Mouse (Mus musculus): Measurements from ENCODE around the gene Shank1. TPM values are rescaled to one million over a fixed set of nuclear protein-coding genes. Genes with fewer than 3 reads are reported as not detected.

Gene Shank1
- total RNA-seq, 2 experiments from 2014 or later = 0.31 to 0.59 TPM

- DNase-seq = no peak
- TF ChIP-seq CTCF (IDR thresholded peaks at IDR 0.05) = no peak
- intact Hi-C loops (cut with DNase I) = loop anchor here (5.0 kb wide), 1 partner anchor 161 kb away; no protein-coding TSS in a partner anchor
- H3K27ac ChIP-seq = no peak overlapping the region
- no peak overlapping the region for H3K4me3 ChIP-seq
Observed at GRCm38 (mm10) chr7:44401673-44402072, 91.6 kb downstream of the Shank1 start.

GRCm38 (mm10) chr7:44405346-44406014, 95.4 kb downstream of the Shank1 start:
- intact Hi-C loops (cut with DNase I) = no loop called here
- Histone ChIP-seq H3K27ac (peak overlapping the region; percentile 31), H3K4me3 (peak overlapping the region; percentile 65)
- peak; percentile 84 for DNase-seq
- no peak for TF ChIP-seq CTCF (IDR thresholded peaks at IDR 0.05)

GRCm38 (mm10) chr7:44406015-44406355, 95.9 kb downstream of the Shank1 start:
- intact Hi-C loops (cut with DNase I) = no loop called here
- Histone ChIP-seq H3K4me3 (peak overlapping the region; percentile 65), H3K27ac (no peak overlapping the region)
- TF ChIP-seq CTCF (IDR thresholded peaks at IDR 0.05) = no peak
- no peak for DNase-seq

Other genes with a start within 250 kb of the Shank1 start
- gene Klk1b21, start 207.9 kb upstream of the Shank1 start, total RNA-seq (2021) = not detected
- gene Klk1b22, start 197.6 kb upstream of the Shank1 start, total RNA-seq (2021) = not detected
- not detected for gene Klk1b16, start 173.5 kb upstream of the Shank1 start, total RNA-seq (2021)
- gene Klk1b24, start 122.0 kb upstream of the Shank1 start, total RNA-seq (2021) = not detected
- not detected for gene Klk1b3, start 112.1 kb upstream of the Shank1 start, total RNA-seq (2021)
- not detected for gene Klk1b4, start 102.8 kb upstream of the Shank1 start, total RNA-seq (2021)
- gene Klk1b5, start 94.3 kb upstream of the Shank1 start, total RNA-seq (2021) = not detected
- not detected for gene Klk1, start 84.9 kb upstream of the Shank1 start, total RNA-seq (2021)
- gene Gm36864, start 74.1 kb upstream of the Shank1 start, total RNA-seq (2021) = not detected
- gene 1700028J19Rik, start 63.6 kb upstream of the Shank1 start, total RNA-seq (2021) = not detected
- gene 2410002F23Rik, start 63.5 kb upstream of the Shank1 start, total RNA-seq (2021) = 1 to 10 TPM; 6.1 to 8.2 TPM
- not detected for gene Acp4, start 52.9 kb upstream of the Shank1 start, total RNA-seq (2021)
- not detected for gene Gm15517, start 48.8 kb upstream of the Shank1 start, total RNA-seq (2021)
- 1 to 10 TPM in 1 of 2 experiments, under 1 TPM in 1; 0.59 to 2.2 TPM for gene Clec11a, start 3.4 kb upstream of the Shank1 start, total RNA-seq (2021)
- gene Syt3, start 73.8 kb downstream of the Shank1 start, total RNA-seq (2021) = 1 to 10 TPM; 2.3 to 3.6 TPM
- gene 1700008O03Rik, start 75.6 kb downstream of the Shank1 start, total RNA-seq (2021) = not detected
- not detected for gene Lrrc4b, start 118.8 kb downstream of the Shank1 start, total RNA-seq (2021)
- gene Aspdh, start 155.1 kb downstream of the Shank1 start, total RNA-seq (2021) = not detected
- 10 to 100 TPM; 51.0 to 57.0 TPM for gene Josd2, start 157.7 kb downstream of the Shank1 start, total RNA-seq (2021)
- gene Emc10, start 186.3 kb downstream of the Shank1 start, total RNA-seq (2021) = 10 to 100 TPM; 43.6 to 52.2 TPM
- gene Fam71e1, start 186.3 kb downstream of the Shank1 start, total RNA-seq (2021) = 1 to 10 TPM; 2.4 to 5.5 TPM
- gene Mybpc2, start 214.4 kb downstream of the Shank1 start, total RNA-seq (2021) = 1,000 to 10,000 TPM; 2,660 to 4,973 TPM
- gene Spib, start 221.8 kb downstream of the Shank1 start, total RNA-seq (2021) = under 1 TPM in 1 of 2 experiments, not detected in 1; 0.08 TPM
- 1 to 10 TPM; 4.1 to 5.1 TPM for gene Pold1, start 238.6 kb downstream of the Shank1 start, total RNA-seq (2021)
- gene Nr1h2, start 243.7 kb downstream of the Shank1 start, total RNA-seq (2021) = 10 to 100 TPM; 40.6 to 42.7 TPM